In genomic region chr11:67657685-67658382, GRCm38 (mm10) we compare ENCODE assay signal across 9 mouse cellular contexts. TPM values are rescaled to one million over a fixed set of nuclear protein-coding genes. Genes with fewer than 3 reads are reported as not detected.
DNase-seq lines count a peak whose midpoint lies in the region; ATAC-seq and TF ChIP-seq lines count a peak whose summit lies in the region.
"Had no signal": no experiment of that assay in that cellular context is flagged by ENCODE, and none has a peak within 500 bp of the region (broad histone marks: within the 10 kb centered on the region; RNA-seq: fewer than 3 reads in every experiment).

No protein-coding gene starts in this region.

- TF ChIP-seq POLR2A in thymus, adult 2 months (IDR thresholded peaks at IDR 0.05; ENCODE audit: control insufficient read depth, extremely low read depth, insufficient read depth, low read length, poor library complexity): no peak

- no peaks in the 10 kb centered on the region for H3K36me3 ChIP-seq in intestine, embryonic 14.5 days (ENCODE audit: control insufficient read depth, insufficient read depth, low read length)
- no peaks in the 10 kb centered on the region for H3K36me3 ChIP-seq in intestine, embryonic 16.5 days (ENCODE audit: control insufficient read depth, insufficient read depth, low read length)
- H3K36me3 ChIP-seq in G1E (replicated peaks): no peaks in the 10 kb centered on the region
- H3K36me3 ChIP-seq in hindbrain, embryonic 14.5 days (replicated peaks; ENCODE audit: control insufficient read depth, insufficient read depth): no peaks in the 10 kb centered on the region
- H3K36me3 ChIP-seq in thymus, adult 2 months (ENCODE audit: control insufficient read depth, insufficient read depth, low read length): no peaks in the 10 kb centered on the region

- H3K27me3 ChIP-seq in intestine, embryonic 14.5 days (replicated peaks; ENCODE audit: control insufficient read depth, insufficient read depth, low read length): no peaks in the 10 kb centered on the region
- H3K27me3 ChIP-seq in intestine, embryonic 16.5 days (replicated peaks; ENCODE audit: control insufficient read depth, insufficient read depth, low read length): no peaks in the 10 kb centered on the region
- H3K27me3 ChIP-seq in G1E (ENCODE audit: insufficient read depth, low read length): no peaks in the 10 kb centered on the region
- H3K27me3 ChIP-seq in hindbrain, embryonic 14.5 days (ENCODE audit: control insufficient read depth, insufficient read depth, low read length): no peaks in the 10 kb centered on the region
- no peaks in the 10 kb centered on the region for H3K27me3 ChIP-seq in thymus, adult 2 months (ENCODE audit: control insufficient read depth, insufficient read depth, low read length)

- H3K9ac ChIP-seq in intestine, embryonic 14.5 days (ENCODE audit: low read length): no peak overlapping the region
- H3K9ac ChIP-seq in intestine, embryonic 16.5 days (ENCODE audit: low read depth, low read length): no peak overlapping the region
- no peak overlapping the region for H3K9ac ChIP-seq in hindbrain, embryonic 14.5 days

- H3K4me3 ChIP-seq in intestine, embryonic 14.5 days (ENCODE audit: low read depth, low read length): no peak overlapping the region
- H3K4me3 ChIP-seq in intestine, embryonic 16.5 days (ENCODE audit: low read length): no peak overlapping the region
- H3K4me3 ChIP-seq in G1E (ENCODE audit: low read depth, low read length): no peak overlapping the region
- H3K4me3 ChIP-seq in hindbrain, embryonic 14.5 days (replicated peaks; ENCODE audit: low read length): no peak overlapping the region
- no peak overlapping the region for H3K4me3 ChIP-seq in thymus, adult 2 months (ENCODE audit: control insufficient read depth, insufficient read depth, low read length)

- no peak overlapping the region for H3K27ac ChIP-seq in intestine, embryonic 14.5 days (ENCODE audit: low read depth)
- H3K27ac ChIP-seq in intestine, embryonic 16.5 days (ENCODE audit: low read length): no peak overlapping the region
- H3K27ac ChIP-seq in hindbrain, embryonic 14.5 days: no peak overlapping the region
- no peak overlapping the region for H3K27ac ChIP-seq in thymus, adult 2 months (ENCODE audit: control insufficient read depth, insufficient read depth, low read length)

- peak; percentile 35 for TF ChIP-seq CTCF in G1E (IDR thresholded peaks at IDR 0.05; ENCODE audit: low read depth, low read length)
- no peak for TF ChIP-seq CTCF in thymus, adult 2 months (IDR thresholded peaks at IDR 0.05; ENCODE audit: borderline replicate concordance, control insufficient read depth, extremely low read depth, insufficient read depth, low read length, poor library complexity)

- no peaks in the 10 kb centered on the region for H3K4me1 ChIP-seq in intestine, embryonic 14.5 days (replicated peaks; ENCODE audit: control insufficient read depth, insufficient read depth, low read length)
- no peaks in the 10 kb centered on the region for H3K4me1 ChIP-seq in intestine, embryonic 16.5 days (ENCODE audit: control insufficient read depth, insufficient read depth, low read length)
- H3K4me1 ChIP-seq in G1E (ENCODE audit: insufficient read depth, low read depth, low read length): no peaks in the 10 kb centered on the region
- H3K4me1 ChIP-seq in hindbrain, embryonic 14.5 days (replicated peaks; ENCODE audit: control insufficient read depth, insufficient read depth, low read length): peaks cover 2% of the 10 kb centered on the region; the same call in 1 of the 2 replicates
- no peaks in the 10 kb centered on the region for H3K4me1 ChIP-seq in thymus, adult 2 months (replicated peaks; ENCODE audit: control insufficient read depth, insufficient read depth, low read length)

- 43% methylated on average over 11 of the region's 11 CpGs for WGBS in intestine, embryonic 14.5 days
- 46% methylated on average over 11 of the region's 11 CpGs for whole genome bisulfite sequencing in intestine, embryonic 16.5 days
- 50% methylated on average over 11 of the region's 11 CpGs for WGBS in hindbrain, embryonic 14.5 days
- 46% methylated on average over 11 of the region's 11 CpGs for WGBS in thymus, adult 2 months

- no peak for DNase-seq in intestine, embryonic 14.5 days (ENCODE audit: low spot score)
- DNase-seq in G1E (ENCODE audit: low spot score): no peak
- peak; percentile 82 to 83 for DNase-seq in cerebellum, postnatal 14 days
- DNase-seq in hindbrain, embryonic 14.5 days (ENCODE audit: low spot score): peak; percentile 76
- peak; percentile 53 for DNase-seq in thymus, adult 2 months
- no peak for DNase-seq in left cerebral cortex, adult 11 months (ENCODE audit: low spot score)

- H3K9me3 ChIP-seq in intestine, embryonic 14.5 days (ENCODE audit: control insufficient read depth, low read length): no peaks in the 10 kb centered on the region
- H3K9me3 ChIP-seq in intestine, embryonic 16.5 days (ENCODE audit: control insufficient read depth, low read length): no peaks in the 10 kb centered on the region
- peaks cover 93% of the 10 kb centered on the region for H3K9me3 ChIP-seq in G1E (replicated peaks)
- no peaks in the 10 kb centered on the region for H3K9me3 ChIP-seq in hindbrain, embryonic 14.5 days (ENCODE audit: control insufficient read depth, low read length)

- no peak overlapping the region for H3K4me2 ChIP-seq in intestine, embryonic 14.5 days (ENCODE audit: low read length)
- no peak overlapping the region for H3K4me2 ChIP-seq in intestine, embryonic 16.5 days (ENCODE audit: low read depth, low read length)
- no peak overlapping the region for H3K4me2 ChIP-seq in hindbrain, embryonic 14.5 days (replicated peaks)

- ATAC-seq in intestine, embryonic 14.5 days (replicated peaks; ENCODE audit: low FRiP score, low TSS enrichment, low read depth): 0 out of 2 replicates have a peak, but pooled peaks have one; percentile 32
- no peak for ATAC-seq in intestine, embryonic 16.5 days
- no peak for ATAC-seq in G1E (ENCODE audit: extremely low read depth, insufficient number of reproducible peaks, low FRiP score, poor library complexity, severe bottlenecking)
- ATAC-seq in hindbrain, embryonic 14.5 days (ENCODE audit: low FRiP score): peak; percentile 46; the same call in 1 of the 2 replicates
- peak; percentile 84 for ATAC-seq in megakaryocyte progenitor cell, adult 5-6 weeks (replicated peaks; ENCODE audit: poor library complexity)

RNA-seq across cellular contexts. Expression of gene Rcvrn, which starts 37.3 kb away (rescaled TPM):
- polyA plus RNA-seq in intestine, embryonic 14.5 days (2014; fragmentation: Nextera tagmentation; extraction: Ambion mirVana): not detected in 2 replicates
- polyA plus RNA-seq in intestine, embryonic 16.5 days (2015; fragmentation: Nextera tagmentation; extraction: Ambion mirVana): not detected in 2 replicates
- total RNA-seq in G1E (2014; fragmentation: Nextera tagmentation) (not detected in 2 replicates), G1E (2017) (not detected in 2 replicates)
- not detected in 2 replicates for polyA plus RNA-seq in G1E (2012)
- polyA plus RNA-seq in hindbrain, embryonic 14.5 days (2014; fragmentation: Nextera tagmentation; extraction: Ambion mirVana): not detected in 2 replicates
- total RNA-seq in megakaryocyte progenitor cell, adult 5-6 weeks (2015): not detected in 2 replicates
- not detected in 2 replicates for total RNA-seq in megakaryocyte progenitor cell, adult 5-6 weeks (2017)
- polyA plus RNA-seq in thymus, adult 2 months (2012; rRNA removed): 0.29 and 0.38 TPM in 2 replicates
- polyA plus RNA-seq: embryonic facial prominence, embryonic 14.5 days had no signal

Comparison
In these comparisons a context has a peak if more than half of its experiments do, and no peak if none do; other contexts are left out.
1. ATAC-seq: peak in intestine, embryonic 14.5 days (single experiment), hindbrain, embryonic 14.5 days (single experiment) and megakaryocyte progenitor cell, adult 5-6 weeks (single experiment); none in intestine, embryonic 16.5 days (single experiment) and G1E (single experiment).
2. DNase-seq: peak in cerebellum, postnatal 14 days (2 of 2), hindbrain, embryonic 14.5 days (single experiment) and thymus, adult 2 months (single experiment); none in intestine, embryonic 14.5 days (single experiment), G1E (single experiment) and left cerebral cortex, adult 11 months (single experiment).